Mouse (Mus musculus) hindbrain, embryonic 15.5 days (tissue): ENCODE data around the gene 1300017J02Rik. TPM values are rescaled to one million over a fixed set of nuclear protein-coding genes. Genes with fewer than 3 reads are reported as not detected.

Experiments used
- ATAC-seq: fragments of 200-750 bp; cut with Nextera tagmentation; 2 replicates; pipeline ENCODE4 v1.8.0; 2017; ENCODE audit warnings: low read depth, moderate number of reproducible peaks, moderate TSS enrichment; ENCODE audit not compliant: low FRiP score
- H3K27ac ChIP-seq: fragments of 300-500 bp; sonication (generic); replicated peaks from 2 replicates; pipeline ENCODE4 v1.5.1; 2015; ENCODE audit warnings: mild to moderate bottlenecking, inconsistent platforms
- H3K27me3 ChIP-seq: fragments of 300-500 bp; sonication (generic); 2 replicates; pipeline ENCODE4 v1.6.1; 2015; ENCODE audit warnings: control low read depth, inconsistent platforms
- H3K36me3 ChIP-seq: fragments of 300-500 bp; sonication (generic); 2 replicates; pipeline ENCODE4 v1.6.1; 2015; ENCODE audit warnings: control low read depth, inconsistent platforms
- H3K4me1 ChIP-seq: fragments of 300-500 bp; sonication (generic); replicated peaks from 2 replicates; pipeline ENCODE4 v1.6.1; 2015; ENCODE audit warnings: control low read depth, inconsistent platforms
- H3K4me2 ChIP-seq: fragments of 300-500 bp; sonication (generic); 2 replicates; pipeline ENCODE4 v1.6.1; 2015; ENCODE audit warnings: moderate library complexity, mild to moderate bottlenecking, inconsistent platforms
- H3K4me3 ChIP-seq: fragments of 300-500 bp; sonication (generic); 2 replicates; pipeline ENCODE4 v1.5.1; 2015; ENCODE audit warnings: mild to moderate bottlenecking, inconsistent platforms
- H3K9ac ChIP-seq: fragments of 300-500 bp; sonication (generic); 2 replicates; pipeline ENCODE4 v1.6.1; 2015; ENCODE audit warnings: inconsistent platforms
- H3K9me3 ChIP-seq: fragments of 300-500 bp; sonication (generic); 2 replicates; pipeline ENCODE4 v1.6.1; 2016; ENCODE audit warnings: control low read depth, inconsistent platforms
- WGBS: fragments of 180-500 bp; shearing (Covaris S2); methylation state at CpG from one replicate; pipeline ENCODE4 v1.1.7; 2015; 5-methylcytosine and 5-hydroxymethylcytosine counted together
- polyA plus RNA-seq: library from polyadenylated mRNA; unstranded; fragments of >200 nt; fragmentation: Nextera tagmentation; extraction: Ambion mirVana; gene quantifications from 2 replicates; pipeline ENCODE4 v1.2.1, GENCODE M21; 2015

Gene 1300017J02Rik
- polyA plus RNA-seq, 1 experiment from 2014 or later = 1.1 TPM

- Histone ChIP-seq H3K4me2 (no peak overlapping the region), H3K36me3 (no peaks in the 10 kb centered on the region), H3K9me3 (no peaks in the 10 kb centered on the region), H3K4me1 (peaks cover 22% of the 10 kb centered on the region), H3K27me3 (no peaks in the 10 kb centered on the region), H3K27ac (no peak overlapping the region), H3K9ac (no peak overlapping the region), H3K4me3 (no peak overlapping the region)
- no peak for ATAC-seq
- 83% methylated on average over 4 of the region's 4 CpGs for WGBS
These were observed 2.6 kb downstream of the 1300017J02Rik start for GRCm38 (mm10) chr9:103302239-103302638.

GRCm38 (mm10) chr9:103301086-103301485 is 3.8 kb downstream of the 1300017J02Rik start:
- Histone ChIP-seq H3K27ac (no peak overlapping the region), H3K9ac (no peak overlapping the region), H3K4me2 (no peak overlapping the region), H3K4me1 (peaks cover 12% of the 10 kb centered on the region), H3K27me3 (no peaks in the 10 kb centered on the region), H3K4me3 (no peak overlapping the region), H3K9me3 (no peaks in the 10 kb centered on the region), H3K36me3 (no peaks in the 10 kb centered on the region)
- ATAC-seq = no peak
- 95% methylated on average over 8 of the region's 8 CpGs for WGBS

GRCm38 (mm10) chr9:103294507-103294906 is 10.4 kb downstream of the 1300017J02Rik start:
- no peak overlapping the region for H3K9ac ChIP-seq
- H3K4me1 ChIP-seq = no peaks in the 10 kb centered on the region
- no peaks in the 10 kb centered on the region for H3K36me3 ChIP-seq
- no peak overlapping the region for H3K4me2 ChIP-seq
- ATAC-seq = no peak
- 94% methylated on average over 2 of the region's 2 CpGs for WGBS
- H3K9me3 ChIP-seq = no peaks in the 10 kb centered on the region
- H3K27ac ChIP-seq = no peak overlapping the region
- no peaks in the 10 kb centered on the region for H3K27me3 ChIP-seq
- no peak overlapping the region for H3K4me3 ChIP-seq

GRCm38 (mm10) chr9:103288489-103289180 is 16.2 kb downstream of the 1300017J02Rik start:
- Histone ChIP-seq H3K36me3 (no peaks in the 10 kb centered on the region), H3K4me2 (no peak overlapping the region), H3K27ac (no peak overlapping the region), H3K9me3 (no peaks in the 10 kb centered on the region), H3K9ac (no peak overlapping the region), H3K4me1 (no peaks in the 10 kb centered on the region), H3K27me3 (no peaks in the 10 kb centered on the region), H3K4me3 (no peak overlapping the region)
- ATAC-seq = no peak
- WGBS = 92% methylated on average over 13 of the region's 13 CpGs

GRCm38 (mm10) chr9:103287840-103288488 is 16.9 kb downstream of the 1300017J02Rik start:
- ATAC-seq = no peak
- H3K4me3 ChIP-seq = no peak overlapping the region
- WGBS = 88% methylated on average over 19 of the region's 19 CpGs
- no peaks in the 10 kb centered on the region for H3K36me3 ChIP-seq
- H3K4me1 ChIP-seq = no peaks in the 10 kb centered on the region
- no peaks in the 10 kb centered on the region for H3K9me3 ChIP-seq
- no peaks in the 10 kb centered on the region for H3K27me3 ChIP-seq
- no peak overlapping the region for H3K27ac ChIP-seq
- no peak overlapping the region for H3K4me2 ChIP-seq
- no peak overlapping the region for H3K9ac ChIP-seq

- no peaks in the 10 kb centered on the region for H3K27me3 ChIP-seq
- no peak for ATAC-seq
These were observed 17.9 kb downstream of the 1300017J02Rik start for GRCm38 (mm10) chr9:103286901-103287422.

GRCm38 (mm10) chr9:103286396-103286795 is 18.5 kb downstream of the 1300017J02Rik start:
- H3K36me3 ChIP-seq = no peaks in the 10 kb centered on the region
- no peak overlapping the region for H3K9ac ChIP-seq
- no peaks in the 10 kb centered on the region for H3K4me1 ChIP-seq
- no peaks in the 10 kb centered on the region for H3K9me3 ChIP-seq
- H3K27ac ChIP-seq = no peak overlapping the region
- WGBS = 59% methylated on average over 4 of the region's 4 CpGs
- H3K4me2 ChIP-seq = no peak overlapping the region
- no peak for ATAC-seq
- no peaks in the 10 kb centered on the region for H3K27me3 ChIP-seq
- no peak overlapping the region for H3K4me3 ChIP-seq

More at GRCm38 (mm10) chr9:103286901-103287422, 17.9 kb downstream of the 1300017J02Rik start:
- Histone ChIP-seq H3K9me3 (no peaks in the 10 kb centered on the region), H3K36me3 (no peaks in the 10 kb centered on the region), H3K4me3 (no peak overlapping the region), H3K9ac (no peak overlapping the region), H3K4me2 (no peak overlapping the region), H3K4me1 (no peaks in the 10 kb centered on the region), H3K27ac (no peak overlapping the region)
- WGBS = 68% methylated on average over 13 of the region's 13 CpGs

GRCm38 (mm10) chr9:103276876-103277275 is 28.0 kb downstream of the 1300017J02Rik start:
- Histone ChIP-seq H3K4me3 (no peak overlapping the region), H3K27me3 (no peaks in the 10 kb centered on the region), H3K9me3 (no peaks in the 10 kb centered on the region), H3K36me3 (no peaks in the 10 kb centered on the region), H3K9ac (no peak overlapping the region), H3K4me1 (no peaks in the 10 kb centered on the region), H3K4me2 (no peak overlapping the region), H3K27ac (no peak overlapping the region)
- 91% methylated on average over 6 of the region's 6 CpGs for WGBS
- ATAC-seq = no peak

GRCm38 (mm10) chr9:103275676-103276075 is 29.2 kb downstream of the 1300017J02Rik start:
- no peak overlapping the region for H3K27ac ChIP-seq
- H3K36me3 ChIP-seq = no peaks in the 10 kb centered on the region
- H3K4me1 ChIP-seq = peaks cover 6% of the 10 kb centered on the region; the same call in 1 of the 2 replicates
- ATAC-seq = no peak
- WGBS = 92% methylated on average over 1 of the region's 1 CpGs
- H3K27me3 ChIP-seq = no peaks in the 10 kb centered on the region
- no peaks in the 10 kb centered on the region for H3K9me3 ChIP-seq
- H3K4me3 ChIP-seq = no peak overlapping the region
- H3K9ac ChIP-seq = no peak overlapping the region
- no peak overlapping the region for H3K4me2 ChIP-seq

- Histone ChIP-seq H3K9ac (no peak overlapping the region), H3K4me2 (no peak overlapping the region), H3K36me3 (no peaks in the 10 kb centered on the region), H3K9me3 (no peaks in the 10 kb centered on the region), H3K27ac (no peak overlapping the region), H3K4me3 (no peak overlapping the region), H3K4me1 (peaks cover 6% of the 10 kb centered on the region; the same call in 1 of the 2 replicates), H3K27me3 (no peaks in the 10 kb centered on the region)
- 89% methylated on average over 8 of the region's 8 CpGs for WGBS
- no peak for ATAC-seq
These were observed 30.1 kb downstream of the 1300017J02Rik start for GRCm38 (mm10) chr9:103274819-103275218.

- H3K9me3 ChIP-seq = no peaks in the 10 kb centered on the region
- 23% methylated on average over 4 of the region's 4 CpGs for WGBS
- H3K4me2 ChIP-seq = no peak overlapping the region
- no peak overlapping the region for H3K27ac ChIP-seq
- no peaks in the 10 kb centered on the region for H3K36me3 ChIP-seq
- no peak overlapping the region for H3K9ac ChIP-seq
- H3K4me3 ChIP-seq = no peak overlapping the region
- H3K4me1 ChIP-seq = peaks cover 6% of the 10 kb centered on the region; the same call in 1 of the 2 replicates
- ATAC-seq = no peak
- H3K27me3 ChIP-seq = no peaks in the 10 kb centered on the region
These were observed 33.8 kb downstream of the 1300017J02Rik start for GRCm38 (mm10) chr9:103271104-103271503.

GRCm38 (mm10) chr9:103265778-103266177 is 39.1 kb downstream of the 1300017J02Rik start:
- H3K9ac ChIP-seq = no peak overlapping the region
- no peaks in the 10 kb centered on the region for H3K9me3 ChIP-seq
- 83% methylated on average over 4 of the region's 4 CpGs for WGBS
- H3K36me3 ChIP-seq = no peaks in the 10 kb centered on the region
- H3K4me2 ChIP-seq = no peak overlapping the region
- no peak overlapping the region for H3K27ac ChIP-seq
- no peak for ATAC-seq
- H3K4me3 ChIP-seq = no peak overlapping the region
- H3K4me1 ChIP-seq = peaks cover under 1% of the 10 kb centered on the region; the same call in 1 of the 2 replicates
- no peaks in the 10 kb centered on the region for H3K27me3 ChIP-seq
